Mouse (Mus musculus): ENCODE data around the gene Atrn.
"Not testable (repeated sequence)": the region's sequence is repeated elsewhere in the genome, so short reads cannot be mapped to it uniquely, and the experiment has no call there.

Gene Atrn

DNA sequence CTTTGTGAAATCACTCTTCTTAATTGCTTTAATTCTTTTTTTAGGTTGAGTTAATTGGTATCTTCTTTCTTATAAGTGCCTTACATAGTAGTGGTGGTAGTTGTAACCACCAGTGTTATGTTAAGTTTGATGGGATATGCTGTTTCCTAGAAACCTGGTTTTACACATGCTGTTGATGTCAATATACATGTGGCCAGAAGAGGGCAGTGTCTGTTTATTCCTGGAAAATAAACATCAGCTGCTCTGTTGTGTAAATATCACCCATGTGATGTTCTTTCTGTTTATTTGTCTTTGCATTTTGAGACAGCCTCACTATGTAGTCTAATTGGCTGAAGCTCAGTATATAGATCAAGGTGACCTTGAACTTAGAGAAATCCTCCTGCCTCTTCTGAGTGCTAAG, 55.6 kb downstream of the Atrn start:
- DNase-seq (ENCODE audit: low read depth) = peak; percentile 86

GRCm38 (mm10) chr2:130965042-130965441, 58.7 kb downstream of the Atrn start:
- DNase-seq (ENCODE audit: low read depth) = no peak

- no peak for DNase-seq (ENCODE audit: low read depth)
These were observed 64.7 kb downstream of the Atrn start for GRCm38 (mm10) chr2:130971030-130971429.

DNA sequence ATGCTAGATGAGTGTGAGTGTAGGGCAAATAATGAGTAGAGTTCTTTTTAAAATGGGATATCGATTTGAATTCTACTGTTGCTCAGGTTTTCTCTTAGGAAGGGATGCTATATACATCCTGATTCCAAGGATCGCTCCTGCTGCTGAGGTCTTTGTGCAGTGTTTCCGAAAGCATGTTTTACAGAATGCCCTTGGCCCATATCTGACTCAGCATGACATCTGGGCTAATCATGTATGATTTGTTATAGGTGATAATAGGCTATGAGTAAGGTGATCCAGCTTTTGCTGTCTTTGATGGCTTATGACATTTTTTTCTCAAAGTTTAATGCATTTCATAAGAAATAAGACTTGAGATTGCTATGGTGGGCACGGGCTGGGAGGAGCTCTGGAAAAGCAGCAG, 66.1 kb downstream of the Atrn start:
- DNase-seq (ENCODE audit: low read depth) = no peak

GRCm38 (mm10) chr2:130974928-130975327, 68.6 kb downstream of the Atrn start:
- no peak for DNase-seq (ENCODE audit: low read depth)

GRCm38 (mm10) chr2:130977589-130977988, 71.3 kb downstream of the Atrn start:
- DNase-seq (ENCODE audit: low read depth) = no peak

- DNase-seq (ENCODE audit: low read depth) = no peak
These were observed 72.0 kb downstream of the Atrn start for GRCm38 (mm10) chr2:130978058-130978847.

GRCm38 (mm10) chr2:130979138-130979537, 72.8 kb downstream of the Atrn start:
- DNase-seq (ENCODE audit: low read depth) = no peak

GRCm38 (mm10) chr2:130992818-130993217, 86.5 kb downstream of the Atrn start:
- no peak for DNase-seq (ENCODE audit: low read depth)

GRCm38 (mm10) chr2:131009123-131009522, 102.8 kb downstream of the Atrn start:
- no peak for DNase-seq (ENCODE audit: low read depth)

GRCm38 (mm10) chr2:131010566-131010965, 104.3 kb downstream of the Atrn start:
- DNase-seq (ENCODE audit: low read depth) = no peak

GRCm38 (mm10) chr2:131025230-131025629, 118.9 kb downstream of the Atrn start:
- DNase-seq (ENCODE audit: low read depth) = peak; percentile 47

GRCm38 (mm10) chr2:131026941-131027340, 120.6 kb downstream of the Atrn start:
- DNase-seq (ENCODE audit: low read depth) = no peak

- peak; percentile 85 for DNase-seq (ENCODE audit: low read depth)
These were observed 123.0 kb downstream of the Atrn start for GRCm38 (mm10) chr2:131029065-131029935.

DNA sequence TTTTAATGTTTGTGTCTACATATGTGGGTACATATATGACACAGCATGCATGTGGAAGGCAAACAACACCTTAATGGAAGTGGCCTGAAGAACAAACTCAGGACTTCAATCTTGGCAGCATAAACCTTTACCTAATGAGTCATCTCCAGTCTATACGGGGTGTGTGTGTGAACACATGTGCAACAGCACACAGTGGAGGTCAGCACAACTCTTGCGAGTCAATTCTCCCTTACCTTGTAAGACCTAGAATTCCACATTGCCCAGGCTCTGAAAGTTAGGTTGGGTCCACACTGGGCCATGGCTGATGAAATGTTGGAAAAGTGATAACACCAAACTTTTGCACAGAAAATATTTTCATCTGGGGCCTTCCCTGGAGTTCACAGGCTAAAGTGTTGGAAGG, 124.3 kb downstream of the Atrn start:
- DNase-seq (ENCODE audit: low read depth) = peak; percentile 25

GRCm38 (mm10) chr2:131030998-131031397, 124.7 kb downstream of the Atrn start:
- DNase-seq (ENCODE audit: low read depth) = no peak

DNA sequence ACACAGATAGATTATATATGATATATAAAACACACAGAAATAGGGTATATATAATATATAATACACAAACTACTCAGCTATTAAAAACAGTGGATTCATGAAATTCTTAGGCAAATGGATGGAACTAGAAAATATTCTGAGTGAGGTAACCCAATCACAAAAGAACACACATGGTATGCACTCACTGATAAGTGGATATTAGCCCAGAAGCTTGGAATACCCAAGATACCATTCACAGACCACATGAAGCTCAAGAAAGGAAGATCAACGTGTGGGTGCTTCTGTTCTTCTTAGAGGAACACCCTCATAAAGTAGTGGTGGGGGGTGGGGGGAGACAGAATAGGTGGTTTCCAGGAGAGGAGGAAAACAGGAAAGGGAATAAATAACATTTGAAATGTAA, 125.1 kb downstream of the Atrn start:
- not testable (repeated sequence) for DNase-seq (ENCODE audit: low read depth)

GRCm38 (mm10) chr2:131036343-131036742, 130.0 kb downstream of the Atrn start:
- peak; percentile 38 for DNase-seq (ENCODE audit: low read depth)

DNA sequence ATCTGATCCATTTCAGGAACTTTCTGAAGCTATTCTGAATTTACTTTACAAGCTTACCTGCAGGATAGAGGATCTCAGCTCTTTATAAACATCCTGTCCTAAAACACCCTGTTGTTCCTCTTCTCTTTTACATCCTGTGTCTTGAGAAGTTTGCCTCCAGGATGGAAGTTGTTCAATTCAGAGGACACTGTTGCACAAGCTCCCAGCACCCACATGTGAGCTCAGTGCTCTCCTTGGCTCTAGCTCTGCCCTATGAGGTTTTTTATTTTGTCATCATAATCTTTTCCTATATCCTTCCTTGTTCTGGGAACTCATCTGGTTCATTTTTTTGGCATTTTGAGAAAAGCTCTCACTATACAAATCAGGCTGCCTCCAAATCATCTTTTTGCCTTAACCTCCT, 130.5 kb downstream of the Atrn start:
- peak; percentile 45 for DNase-seq (ENCODE audit: low read depth)

DNA sequence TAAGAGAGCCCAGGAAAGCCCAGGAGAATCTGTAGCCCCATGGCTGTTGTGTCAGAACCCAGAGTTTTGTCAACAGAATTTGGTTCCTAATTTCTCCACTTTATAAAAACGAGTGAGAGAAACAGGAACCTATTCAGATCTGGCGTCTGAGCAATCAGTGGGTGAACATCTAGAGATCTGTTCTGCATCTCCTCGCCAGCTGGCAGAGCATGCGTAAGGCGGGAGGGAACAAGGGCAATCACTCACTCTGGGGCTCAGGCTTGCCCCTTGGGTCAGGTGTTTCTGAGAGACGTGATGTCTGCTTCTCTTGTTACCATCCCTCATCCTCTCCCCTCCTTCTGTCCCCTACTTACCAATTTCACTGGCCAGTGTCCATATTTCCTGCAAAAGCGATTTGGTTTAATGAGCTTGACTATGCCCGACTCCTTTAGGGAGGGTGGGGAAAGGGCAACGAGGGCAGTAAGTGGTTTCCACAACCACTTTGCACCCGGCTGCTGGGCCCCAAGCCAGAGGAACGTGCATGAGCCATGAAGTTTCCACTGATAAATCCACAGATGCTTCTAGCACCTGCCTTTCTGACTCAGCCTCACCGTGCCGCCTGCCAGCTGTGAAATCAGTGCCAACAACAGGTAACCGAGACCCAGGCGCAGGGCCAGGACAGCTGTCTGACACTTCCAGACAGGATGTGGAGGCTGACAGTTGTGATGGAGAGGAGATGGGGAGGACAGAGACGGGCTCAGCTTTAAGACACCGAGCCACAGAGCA, 131.1 kb downstream of the Atrn start:
- DNase-seq (ENCODE audit: low read depth) = peak; percentile 82

DNA sequence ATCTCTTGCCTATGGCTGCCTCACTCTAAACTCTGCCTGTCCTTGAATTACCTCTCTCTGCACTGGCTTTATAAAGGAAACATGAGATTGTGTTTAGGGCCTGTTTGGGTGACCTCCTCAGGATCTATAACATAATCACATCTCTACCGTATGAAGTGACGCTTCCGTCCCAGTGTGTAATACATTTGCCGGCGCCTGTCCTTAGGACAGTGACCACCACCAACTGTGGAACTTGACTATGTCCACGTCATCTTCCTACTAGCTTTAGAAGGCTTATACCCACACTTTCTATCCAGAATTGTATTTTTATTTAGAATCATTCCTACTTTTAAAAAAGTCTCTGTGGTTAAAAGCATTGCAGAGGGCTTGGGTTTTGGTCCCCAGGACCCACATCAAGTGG, 131.9 kb downstream of the Atrn start:
- DNase-seq (ENCODE audit: low read depth) = no peak

GRCm38 (mm10) chr2:131038675-131039074, 132.4 kb downstream of the Atrn start:
- no peak for DNase-seq (ENCODE audit: low read depth)

Measured in NIH3T3 (cell line).